Mouse (Mus musculus) stomach, embryonic 16.5 days (tissue): Measurements from ENCODE around the gene Aldh3b1. TPM values are rescaled to one million over a fixed set of nuclear protein-coding genes. Genes with fewer than 3 reads are reported as not detected.

Source experiments
- ATAC-seq: fragments of 200-750 bp; cut with Nextera tagmentation; 2 replicates; pipeline ENCODE4 v1.8.0; 2017; ENCODE audit warnings: moderate number of reproducible peaks, moderate TSS enrichment; ENCODE audit not compliant: insufficient read depth, low FRiP score
- H3K27ac ChIP-seq: fragments of 300-500 bp; sonication (generic); 2 replicates; pipeline ENCODE4 v1.5.1; 2014; ENCODE audit warnings: low read length
- H3K27me3 ChIP-seq: fragments of 300-500 bp; sonication (generic); 2 replicates; pipeline ENCODE4 v1.6.1; 2014; ENCODE audit warnings: low read length, control low read depth, mixed read lengths; ENCODE audit not compliant: control insufficient read depth, insufficient read depth
- H3K36me3 ChIP-seq: fragments of 300-500 bp; sonication (generic); 2 replicates; pipeline ENCODE4 v1.6.1; 2014; ENCODE audit warnings: low read length; ENCODE audit not compliant: control insufficient read depth, insufficient read depth
- H3K4me1 ChIP-seq: fragments of 300-500 bp; sonication (generic); 2 replicates; pipeline ENCODE4 v1.6.1; 2014; ENCODE audit warnings: low read length, control low read depth, mixed read lengths; ENCODE audit not compliant: control insufficient read depth, insufficient read depth
- H3K4me2 ChIP-seq: fragments of 300-500 bp; sonication (generic); 2 replicates; pipeline ENCODE4 v1.6.1; 2014; ENCODE audit warnings: low read depth, low read length, mixed read lengths
- H3K4me3 ChIP-seq: fragments of 300-500 bp; sonication (generic); replicated peaks from 2 replicates; pipeline ENCODE4 v1.5.1; 2014; ENCODE audit warnings: mild to moderate bottlenecking, low read length
- H3K9ac ChIP-seq: fragments of 300-500 bp; sonication (generic); 2 replicates; pipeline ENCODE4 v1.6.1; 2014; ENCODE audit warnings: low read length
- H3K9me3 ChIP-seq: fragments of 300-500 bp; sonication (generic); replicated peaks from 2 replicates; pipeline ENCODE4 v1.6.1; 2016; ENCODE audit warnings: low read length, control low read depth; ENCODE audit not compliant: control insufficient read depth
- WGBS: fragments of 180-500 bp; shearing (Covaris S2); extraction: QIAGEN DNeasy Blood & Tissue Kit; methylation state at CpG from one replicate; pipeline ENCODE4 v1.1.7; 2014; 5-methylcytosine and 5-hydroxymethylcytosine counted together
- polyA plus RNA-seq: library from polyadenylated mRNA; unstranded; fragments of >200 nt; fragmentation: Nextera tagmentation; extraction: Ambion mirVana; gene quantifications from 2 replicates; pipeline ENCODE4 v1.2.1, GENCODE M21; 2015

Aldh3b1 gene
- polyA plus RNA-seq, 1 experiment from 2014 or later: 4.9 TPM

DNA sequence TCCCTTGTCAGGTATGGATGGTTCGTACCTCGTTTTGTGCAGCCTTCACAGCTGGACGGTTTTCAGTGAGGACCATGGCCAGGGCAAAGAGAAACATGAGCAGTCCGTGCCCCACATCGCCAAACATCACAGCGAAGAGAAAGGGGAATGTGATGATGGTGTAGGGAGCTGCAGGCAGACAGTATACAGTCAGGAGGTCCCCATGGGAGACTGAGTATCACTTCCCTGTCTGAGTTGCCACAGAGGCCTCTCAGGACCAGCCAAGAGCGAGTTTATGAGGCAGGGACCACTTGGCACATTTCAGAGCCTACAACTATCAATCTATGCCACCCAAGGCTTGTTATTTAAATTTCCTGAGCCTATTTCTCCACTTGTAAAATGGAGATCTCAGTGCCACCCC is 30.7 kb downstream of the Aldh3b1 start:
- Histone ChIP-seq H3K4me1 (no peaks in the 10 kb centered on the region), H3K9me3 (no peaks in the 10 kb centered on the region), H3K4me3 (no peak overlapping the region), H3K27me3 (no peaks in the 10 kb centered on the region), H3K36me3 (peaks cover 42% of the 10 kb centered on the region), H3K4me2 (no peak overlapping the region), H3K9ac (no peak overlapping the region), H3K27ac (no peak overlapping the region)
- 83% methylated on average over 7 of the region's 7 CpGs for WGBS
- ATAC-seq: no peak

DNA sequence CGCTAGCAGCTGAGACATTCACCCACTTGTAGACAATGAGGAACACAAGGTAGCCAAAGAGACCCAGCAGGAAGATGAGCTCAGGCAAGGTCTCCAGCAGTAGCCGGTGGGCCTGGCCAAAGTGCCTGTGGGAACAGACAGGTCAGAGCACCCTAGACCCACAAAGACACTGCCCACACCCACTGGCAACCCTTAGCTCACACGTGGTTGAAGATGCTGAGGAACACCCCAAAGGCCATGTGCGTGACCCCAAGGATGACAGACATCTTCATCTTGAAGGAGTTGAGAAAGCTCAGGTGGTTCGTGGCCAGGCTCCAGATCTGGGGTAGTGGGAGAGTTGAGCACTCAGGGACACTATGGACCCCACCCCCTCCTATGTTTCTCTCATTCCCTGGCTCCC is 32.1 kb downstream of the Aldh3b1 start:
- Histone ChIP-seq H3K9me3 (no peaks in the 10 kb centered on the region), H3K4me2 (no peak overlapping the region), H3K9ac (no peak overlapping the region), H3K27me3 (no peaks in the 10 kb centered on the region), H3K27ac (no peak overlapping the region), H3K4me1 (no peaks in the 10 kb centered on the region), H3K4me3 (no peak overlapping the region), H3K36me3 (peaks cover 47% of the 10 kb centered on the region)
- no peak for ATAC-seq
- 87% methylated on average over 5 of the region's 5 CpGs for WGBS

GRCm38 (mm10) chr19:3896208-3896607 is 33.4 kb downstream of the Aldh3b1 start:
- Histone ChIP-seq H3K27me3 (no peaks in the 10 kb centered on the region), H3K4me2 (no peak overlapping the region), H3K36me3 (peaks cover 49% of the 10 kb centered on the region), H3K9me3 (no peaks in the 10 kb centered on the region), H3K4me1 (no peaks in the 10 kb centered on the region), H3K4me3 (no peak overlapping the region), H3K9ac (no peak overlapping the region), H3K27ac (no peak overlapping the region)
- WGBS: 92% methylated on average over 10 of the region's 10 CpGs
- no peak for ATAC-seq

- Histone ChIP-seq H3K9ac (no peak overlapping the region), H3K9me3 (no peaks in the 10 kb centered on the region), H3K4me1 (no peaks in the 10 kb centered on the region), H3K27me3 (no peaks in the 10 kb centered on the region), H3K27ac (no peak overlapping the region), H3K4me3 (no peak overlapping the region), H3K36me3 (peaks cover 49% of the 10 kb centered on the region), H3K4me2 (no peak overlapping the region)
- ATAC-seq: peak; percentile 58; the same call in 1 of the 2 replicates
- WGBS: 25% methylated on average over 3 of the region's 3 CpGs
These were observed 34.4 kb downstream of the Aldh3b1 start for GRCm38 (mm10) chr19:3895171-3895631.

DNA sequence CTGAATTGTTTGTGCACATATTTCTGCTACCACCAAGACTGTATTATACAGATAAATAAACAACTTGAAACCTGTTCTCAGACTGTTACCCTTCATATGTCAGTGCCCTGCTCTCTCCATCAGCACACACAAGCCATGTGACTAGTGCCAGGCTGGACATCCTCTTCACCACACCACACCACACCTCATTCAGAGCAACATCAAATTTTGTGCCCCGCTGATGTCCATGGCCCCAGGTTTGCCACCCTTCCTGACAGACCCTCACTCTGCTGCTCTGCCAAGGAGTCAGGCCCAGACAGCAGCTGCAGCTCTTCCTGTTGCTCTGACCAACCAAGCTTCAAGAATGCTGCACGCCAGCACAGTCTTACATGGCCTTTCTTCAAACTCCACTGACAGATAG is 35.3 kb downstream of the Aldh3b1 start:
- no peak for ATAC-seq
- Histone ChIP-seq H3K4me1 (no peaks in the 10 kb centered on the region), H3K9ac (no peak overlapping the region), H3K27ac (no peak overlapping the region), H3K4me3 (no peak overlapping the region), H3K36me3 (peaks cover 50% of the 10 kb centered on the region), H3K27me3 (no peaks in the 10 kb centered on the region), H3K4me2 (no peak overlapping the region), H3K9me3 (no peaks in the 10 kb centered on the region)
- WGBS: 88% methylated on average over 2 of the region's 2 CpGs

- peaks cover 50% of the 10 kb centered on the region for H3K36me3 ChIP-seq
These were observed 36.0 kb downstream of the Aldh3b1 start for GRCm38 (mm10) chr19:3893545-3894116.

DNA sequence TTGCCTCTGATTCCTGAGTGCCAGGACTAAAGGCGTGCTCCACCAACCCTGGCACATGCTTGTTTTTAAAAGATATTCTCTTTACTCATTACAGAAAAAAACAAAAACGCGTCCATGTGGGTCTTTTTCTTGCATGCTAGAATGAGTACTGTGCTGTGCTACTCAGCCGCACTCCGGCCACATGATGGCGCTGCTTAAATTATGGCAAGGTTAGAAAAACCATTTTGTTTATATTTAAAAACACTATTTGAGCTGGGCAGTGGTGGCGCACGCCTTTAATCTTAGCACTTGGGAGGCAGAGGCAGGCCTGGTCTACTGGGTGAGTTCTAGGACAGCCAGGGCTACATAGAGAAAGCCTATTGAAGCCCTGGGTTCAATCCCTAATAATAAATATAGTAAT is 39.4 kb downstream of the Aldh3b1 start:
- H3K4me3 ChIP-seq: no peak overlapping the region
- peaks cover 29% of the 10 kb centered on the region for H3K36me3 ChIP-seq
- H3K9ac ChIP-seq: no peak overlapping the region
- H3K27me3 ChIP-seq: no peaks in the 10 kb centered on the region
- no peaks in the 10 kb centered on the region for H3K9me3 ChIP-seq
- WGBS: 80% methylated on average over 8 of the region's 8 CpGs
- H3K4me2 ChIP-seq: no peak overlapping the region
- H3K4me1 ChIP-seq: no peaks in the 10 kb centered on the region
- no peak for ATAC-seq
- no peak overlapping the region for H3K27ac ChIP-seq

More at GRCm38 (mm10) chr19:3893545-3894116, 36.0 kb downstream of the Aldh3b1 start:
- Histone ChIP-seq H3K4me3 (no peak overlapping the region), H3K27ac (no peak overlapping the region), H3K4me1 (no peaks in the 10 kb centered on the region), H3K9ac (no peak overlapping the region), H3K9me3 (no peaks in the 10 kb centered on the region), H3K27me3 (no peaks in the 10 kb centered on the region), H3K4me2 (no peak overlapping the region)
- 92% methylated on average over 4 of the region's 4 CpGs for whole genome bisulfite sequencing
- no peak for ATAC-seq

- no peak overlapping the region for H3K27ac ChIP-seq
- peaks cover 4% of the 10 kb centered on the region; the same call in 1 of the 2 replicates for H3K4me1 ChIP-seq
- ATAC-seq: no peak
- H3K4me2 ChIP-seq: no peak overlapping the region
- H3K36me3 ChIP-seq: peaks cover 24% of the 10 kb centered on the region
- no peaks in the 10 kb centered on the region for H3K9me3 ChIP-seq
- H3K27me3 ChIP-seq: no peaks in the 10 kb centered on the region
- no peak overlapping the region for H3K4me3 ChIP-seq
- H3K9ac ChIP-seq: no peak overlapping the region
- WGBS: 88% methylated on average over 5 of the region's 5 CpGs
These were observed 40.5 kb downstream of the Aldh3b1 start for GRCm38 (mm10) chr19:3889096-3889495.

DNA sequence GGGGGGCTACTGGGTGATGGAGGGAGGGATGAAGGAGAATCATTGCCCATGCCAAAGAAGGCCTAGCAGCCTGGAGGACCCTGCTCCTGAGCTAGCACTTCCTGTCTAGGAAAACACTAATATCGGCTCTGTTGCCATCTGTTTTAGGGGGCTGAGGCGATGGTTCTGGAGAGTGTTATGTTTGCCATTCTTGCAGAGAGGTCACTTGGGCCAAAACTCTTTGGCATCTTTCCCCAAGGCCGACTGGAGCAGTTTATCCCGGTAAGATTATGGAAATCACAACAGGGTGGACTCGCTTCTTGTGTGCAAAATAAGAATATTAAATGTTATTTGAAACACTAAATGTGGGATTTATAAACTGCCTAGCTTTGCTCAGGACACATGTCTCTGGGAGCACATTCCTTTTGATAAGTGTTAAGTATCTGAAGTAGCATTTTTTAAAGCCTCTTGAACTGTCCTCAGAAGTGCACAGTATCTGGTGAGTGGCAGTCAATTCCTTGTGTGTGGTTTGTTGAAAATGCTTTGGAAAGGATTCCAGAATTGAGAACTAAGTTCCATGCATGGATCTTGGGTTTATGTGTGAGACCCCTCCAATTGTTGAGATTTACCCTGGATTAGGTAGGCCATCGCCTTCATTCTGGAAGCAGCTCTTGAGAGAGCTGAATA is 45.1 kb downstream of the Aldh3b1 start:
- Histone ChIP-seq H3K27me3 (no peaks in the 10 kb centered on the region), H3K9ac (no peak overlapping the region), H3K4me1 (peaks cover 19% of the 10 kb centered on the region), H3K36me3 (peaks cover 1% of the 10 kb centered on the region; the same call in 1 of the 2 replicates), H3K27ac (no peak overlapping the region), H3K9me3 (no peaks in the 10 kb centered on the region), H3K4me2 (no peak overlapping the region), H3K4me3 (no peak overlapping the region)
- ATAC-seq: no peak
- 47% methylated on average over 6 of the region's 6 CpGs for WGBS
